Mouse (Mus musculus): ENCODE data around the gene Slc22a5.
"Not testable (repeated sequence)": the region's sequence is repeated elsewhere in the genome, so short reads cannot be mapped to it uniquely, and the experiment has no call there.

Gene Slc22a5

DNA sequence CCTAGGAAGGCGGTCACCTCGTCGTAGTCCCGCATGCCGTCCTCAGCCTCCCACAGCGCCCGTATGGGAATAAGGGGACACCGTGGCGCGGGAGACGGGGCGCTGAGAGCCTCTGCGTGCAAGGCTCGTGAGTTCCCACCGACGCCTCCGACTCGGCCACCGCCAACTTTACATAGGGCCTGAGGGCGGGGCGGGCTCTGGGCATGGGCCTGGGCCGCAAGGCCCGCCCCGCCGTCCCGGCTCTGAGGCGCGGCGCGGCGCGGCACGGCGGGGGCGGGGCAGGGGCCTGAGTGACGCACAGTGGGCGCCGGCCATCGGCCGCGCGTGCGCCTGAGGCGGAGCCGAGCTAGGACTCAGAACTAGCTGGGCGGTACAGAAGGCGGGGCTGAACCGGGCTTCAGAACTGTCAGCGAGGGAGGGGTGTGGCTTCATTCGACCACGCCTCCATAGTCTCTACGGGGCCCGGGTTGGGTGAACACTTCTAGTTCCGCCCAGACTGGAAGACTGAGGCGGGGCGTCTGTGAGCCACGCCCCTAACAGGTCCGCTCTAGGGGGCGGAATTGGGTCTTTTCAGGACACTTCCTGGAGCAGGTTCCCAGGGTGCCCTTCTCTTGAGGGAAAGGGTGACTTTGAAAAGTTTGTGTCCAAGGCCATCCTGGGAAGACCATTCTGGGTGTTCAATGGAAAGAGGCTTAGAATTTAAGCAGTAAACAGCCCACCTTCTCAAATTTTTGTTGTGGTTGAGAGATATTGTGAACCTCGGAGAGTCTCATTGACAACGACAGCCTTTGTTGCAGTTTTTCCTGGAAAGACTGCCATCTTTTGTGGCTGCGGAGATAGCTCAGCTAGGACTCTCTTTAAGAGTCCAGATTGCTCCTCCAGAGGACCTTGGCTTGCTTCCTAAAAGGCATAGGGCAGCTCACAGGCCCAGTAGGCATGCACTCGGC, at the start of gene Slc22a5:
TSS of gene Slc22a5 (minus strand) at position 156 of the 947 bp plus-strand sequence.
- DNase-seq (ENCODE audit: low spot score) = peak; percentile 100

DNA sequence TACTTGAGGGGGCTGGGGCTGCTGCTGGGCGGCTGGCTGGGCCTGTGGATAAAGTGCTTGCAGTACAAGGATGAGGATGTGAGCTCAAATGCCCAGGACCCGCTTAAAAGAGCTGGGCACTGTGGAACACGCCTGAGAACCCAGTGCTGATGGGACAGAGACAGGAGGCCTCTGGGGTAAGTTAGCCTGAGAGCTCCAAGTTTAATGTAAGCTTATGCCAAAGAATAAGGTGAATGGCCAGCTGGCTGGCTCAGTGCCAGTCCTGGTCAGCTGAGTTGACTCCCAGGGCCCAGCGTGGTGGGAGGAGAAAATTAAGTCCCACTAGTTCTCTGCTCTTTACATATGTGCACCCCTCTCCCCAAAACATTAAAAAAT, 40.5 kb upstream of the Slc22a5 start:
- not testable (repeated sequence) for DNase-seq (ENCODE audit: low spot score)

DNA sequence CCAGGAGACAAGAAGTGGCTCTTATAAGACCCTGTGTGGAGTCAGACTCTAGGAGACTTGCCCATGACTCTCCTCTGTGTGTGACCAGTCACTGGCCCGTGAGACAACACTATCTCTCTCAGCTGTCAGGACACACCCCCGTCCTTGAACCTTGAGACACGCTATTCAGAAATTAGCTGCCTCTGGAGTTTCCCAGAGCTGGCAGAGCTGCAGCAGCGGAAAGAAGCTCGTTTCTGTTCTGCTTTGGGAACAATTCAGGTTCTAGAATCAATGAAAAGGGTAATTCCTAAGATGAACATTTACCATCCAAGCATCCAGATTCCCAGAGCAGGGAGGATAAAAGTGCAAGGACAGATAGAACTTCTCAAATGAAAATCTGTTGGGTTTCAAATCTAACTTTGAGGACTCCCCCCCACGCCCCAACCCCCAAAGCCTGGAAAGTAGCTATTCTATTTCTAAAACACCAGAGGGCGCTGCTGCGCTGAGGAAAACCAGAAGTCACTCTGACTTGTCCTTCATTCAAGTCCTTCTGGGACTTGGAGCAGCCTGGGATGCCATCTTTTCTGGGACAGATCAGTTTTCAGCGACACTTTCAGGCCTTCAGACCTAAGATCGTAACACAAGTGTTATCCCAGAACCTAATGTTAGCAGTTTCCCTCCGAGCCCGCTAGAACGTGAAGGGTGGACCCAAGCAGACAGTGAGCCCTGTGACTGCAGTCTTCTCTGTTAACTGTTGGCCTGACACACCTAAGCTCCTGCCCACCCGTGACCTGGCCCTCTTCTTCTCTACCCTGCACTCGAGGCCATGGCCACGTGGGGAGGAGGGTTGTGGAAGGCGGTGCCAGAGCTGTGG, 39.9 kb upstream of the Slc22a5 start:
- DNase-seq (ENCODE audit: low spot score) = peak; percentile 45

DNA sequence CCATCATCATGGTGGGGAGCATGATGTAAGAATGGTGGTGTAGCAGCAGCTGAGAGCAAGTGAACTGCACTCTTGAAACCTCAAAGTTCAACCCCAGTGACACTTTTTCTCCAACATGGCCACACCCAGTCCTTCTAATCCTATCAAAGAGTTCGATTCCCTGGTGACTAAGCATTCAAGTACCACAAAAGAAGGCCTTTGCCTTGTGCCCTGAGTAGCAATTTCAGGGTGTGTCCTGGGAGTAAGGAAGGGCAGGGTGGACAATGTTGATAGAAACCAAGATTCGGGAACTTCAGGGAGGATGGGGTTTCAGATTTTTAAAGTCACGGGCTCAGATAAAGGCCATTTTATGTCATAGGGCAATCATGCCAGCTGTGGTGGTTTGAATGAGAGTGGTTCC, 38.3 kb upstream of the Slc22a5 start:
- DNase-seq (ENCODE audit: low spot score) = no peak

DNA sequence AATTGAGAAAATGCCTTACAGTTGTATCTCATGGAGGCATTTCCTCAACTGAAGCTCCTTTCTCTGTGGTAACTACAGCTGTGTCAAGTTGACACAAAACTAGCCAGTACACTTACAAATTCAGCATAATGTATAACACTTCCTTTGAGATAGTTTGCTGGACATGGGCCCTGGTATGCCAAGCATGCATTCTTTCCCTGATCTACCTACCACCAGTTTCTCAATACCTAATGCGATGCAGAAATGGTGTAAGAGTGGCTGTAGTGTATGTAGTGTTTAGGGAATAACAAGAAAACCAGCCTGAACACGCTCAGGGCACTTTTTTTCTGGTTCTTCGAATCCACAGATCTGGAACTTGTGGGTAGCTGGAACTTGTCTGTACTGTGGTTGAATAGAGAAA, 37.1 kb upstream of the Slc22a5 start:
- no peak for DNase-seq (ENCODE audit: low spot score)

DNA sequence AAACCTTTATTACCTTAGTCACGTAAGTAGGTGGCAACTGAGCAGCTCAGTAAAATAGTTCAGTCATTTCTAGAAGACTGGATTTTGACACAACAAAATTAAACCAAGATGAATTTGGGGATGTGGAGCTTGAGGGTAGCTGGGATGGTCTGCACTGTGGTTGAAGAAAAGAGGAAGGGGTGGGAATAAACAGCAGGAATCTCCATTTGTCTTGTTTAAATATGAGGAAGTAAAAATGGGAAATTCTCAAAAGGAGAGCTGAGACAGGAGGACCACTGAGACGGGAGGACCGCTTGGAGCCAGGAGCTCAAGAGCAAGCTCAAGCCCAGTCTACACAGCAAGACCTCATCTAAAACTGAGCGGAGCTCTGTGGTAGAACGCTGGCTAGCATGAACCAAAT, 34.8 kb upstream of the Slc22a5 start:
- DNase-seq (ENCODE audit: low spot score) = no peak

DNA sequence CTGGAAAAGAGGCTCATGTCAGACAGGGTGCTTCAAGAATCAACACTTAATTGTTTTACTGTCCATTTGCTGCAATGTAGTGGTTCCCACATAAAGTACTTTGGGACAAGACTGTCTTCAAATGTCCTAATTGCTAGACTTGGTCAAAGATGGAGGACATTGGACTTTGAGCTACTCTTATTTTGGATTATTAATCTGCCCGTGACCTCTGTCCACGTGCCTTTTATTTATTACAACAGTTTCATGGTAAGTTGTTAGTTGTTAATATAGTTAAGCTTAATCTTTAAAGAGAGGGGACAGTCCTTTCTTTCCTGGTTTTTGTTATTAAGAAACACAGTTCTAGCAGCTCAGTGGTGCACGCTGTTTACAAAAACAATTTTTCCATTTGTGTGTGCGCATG, 27.4 kb upstream of the Slc22a5 start:
- DNase-seq (ENCODE audit: low spot score) = no peak

DNA sequence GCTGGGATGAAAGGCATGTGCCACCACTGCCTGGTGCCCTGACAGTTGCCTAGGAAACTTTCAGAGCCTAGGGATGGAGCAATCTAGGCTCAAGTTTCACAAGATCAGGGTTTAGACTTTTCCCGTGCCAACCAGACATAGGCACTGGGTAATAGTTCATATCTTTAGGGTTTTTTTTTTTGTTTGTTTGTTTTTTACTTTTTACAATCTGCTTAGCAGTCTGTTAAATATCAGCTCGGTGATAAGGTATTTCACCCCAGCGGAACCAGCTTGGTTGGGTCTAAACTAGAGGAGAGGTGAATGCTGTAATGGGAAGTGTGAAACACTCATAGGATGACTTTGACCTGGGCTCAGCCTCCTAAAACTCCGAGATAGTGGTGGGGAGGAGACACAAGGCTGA, 19.6 kb upstream of the Slc22a5 start:
- no peak for DNase-seq (ENCODE audit: low spot score)

DNA sequence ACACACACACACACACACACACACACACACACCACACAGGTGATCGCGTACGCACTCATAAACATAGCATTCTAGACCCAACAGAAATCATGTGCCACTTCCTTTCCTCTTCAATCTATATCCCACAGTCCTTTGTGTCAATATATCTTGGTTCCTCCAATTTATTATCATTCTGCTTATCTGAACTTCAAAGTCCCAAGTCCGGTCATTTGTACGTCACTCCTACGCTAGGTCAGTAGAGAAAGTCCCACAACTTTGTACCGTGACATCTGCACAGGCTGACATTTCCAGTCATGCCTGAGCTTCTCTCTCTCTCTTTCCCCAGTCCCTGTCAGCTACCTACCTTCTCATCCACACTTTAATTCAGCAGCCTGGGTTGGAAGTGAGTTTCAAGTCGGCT, 17.2 kb upstream of the Slc22a5 start:
- DNase-seq (ENCODE audit: low spot score) = no peak

DNA sequence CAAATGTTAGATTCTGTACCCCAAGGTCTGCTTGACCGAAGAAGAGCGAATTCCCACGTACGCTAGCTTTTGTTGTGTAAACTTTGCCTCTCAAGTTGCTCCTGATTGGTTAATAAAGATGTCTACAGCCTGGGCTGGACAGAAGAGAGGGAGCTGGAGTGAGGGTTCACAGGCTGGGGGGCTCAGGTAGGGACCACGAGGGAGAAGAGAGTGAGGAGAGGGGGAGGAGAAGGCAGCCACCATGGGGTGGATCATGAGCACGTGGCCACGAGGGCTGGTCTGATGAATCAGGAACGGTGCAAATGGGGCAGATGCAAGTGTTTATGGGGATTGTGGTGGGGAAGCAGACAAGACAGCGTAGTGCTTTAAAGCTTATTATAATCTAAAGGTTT, 13.1 kb upstream of the Slc22a5 start:
- DNase-seq (ENCODE audit: low spot score) = no peak

DNA sequence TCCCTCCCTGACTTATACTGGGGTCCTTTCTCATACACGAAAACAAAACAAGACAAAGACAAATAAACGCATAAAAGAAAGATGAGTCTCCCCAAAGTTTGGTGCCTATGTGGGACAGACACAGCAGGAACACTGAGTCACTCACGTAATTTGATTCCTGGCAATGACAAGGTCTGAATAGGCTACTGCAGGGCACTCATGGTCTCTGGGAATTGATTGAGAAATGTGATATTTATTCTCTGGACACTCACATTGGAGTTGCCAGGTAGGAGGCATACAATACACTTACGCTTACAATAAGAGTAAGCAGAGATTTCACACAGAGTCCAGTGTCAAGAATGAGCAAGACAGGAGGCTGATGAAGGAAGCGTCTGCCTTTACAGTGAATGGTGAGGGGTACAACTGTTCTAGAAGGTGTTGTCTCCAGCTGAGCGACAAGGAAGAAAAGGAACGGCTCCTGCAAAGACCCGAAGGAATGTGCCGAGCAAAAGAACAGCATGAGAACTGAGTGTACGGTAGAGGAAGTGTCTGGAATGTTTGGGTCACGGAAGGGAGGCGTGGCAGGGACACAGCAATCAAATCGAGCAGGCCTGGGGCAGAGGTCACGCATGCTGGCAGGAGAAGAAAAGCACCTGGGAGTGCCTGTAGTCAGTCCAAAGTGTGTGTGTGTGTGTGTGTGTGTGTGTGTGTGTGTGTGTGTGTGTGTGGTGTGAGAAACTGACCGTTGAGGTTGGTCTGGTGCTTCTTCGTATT, 12.5 kb upstream of the Slc22a5 start:
- no peak for DNase-seq (ENCODE audit: low spot score)

DNA sequence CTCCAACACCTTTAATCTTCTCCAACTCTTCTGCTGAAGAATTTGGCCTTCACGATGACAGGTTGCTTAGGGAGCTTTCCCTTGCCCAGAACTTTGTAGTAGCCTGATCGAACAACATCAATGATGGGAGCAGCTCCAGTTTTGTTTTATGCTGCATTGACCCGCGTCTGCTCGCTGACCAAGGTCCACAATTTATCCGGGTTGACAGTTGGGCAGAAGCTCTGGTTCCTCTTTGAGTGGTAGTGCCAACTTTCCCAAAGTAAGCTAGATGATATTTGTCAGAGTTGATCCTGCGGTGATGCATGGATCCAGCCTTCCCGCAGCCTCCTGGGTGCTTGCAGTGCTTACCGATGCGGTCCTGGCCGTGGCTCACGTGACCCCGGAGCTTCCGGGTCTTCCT, 11.3 kb upstream of the Slc22a5 start:
- no peak for DNase-seq (ENCODE audit: low spot score)

DNA sequence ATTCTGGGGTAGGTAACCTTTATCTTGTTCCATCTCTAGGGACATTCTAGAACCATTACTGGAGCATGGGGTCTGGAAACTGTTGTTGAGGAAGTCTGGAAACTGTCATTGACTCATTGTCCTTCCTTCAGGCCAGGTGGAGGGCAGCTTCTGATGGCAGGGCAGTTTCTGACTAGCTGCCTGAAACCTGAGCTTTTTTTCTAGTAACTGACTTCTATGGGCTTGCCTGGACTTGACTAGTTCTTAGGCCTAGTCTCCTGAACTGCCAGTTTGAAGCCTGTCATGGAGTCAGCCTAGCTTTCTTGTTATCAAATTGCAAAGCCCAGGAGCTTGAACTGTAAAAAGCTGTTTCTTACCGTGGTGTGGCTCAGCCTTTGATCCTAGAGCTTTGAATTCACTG, 9.5 kb upstream of the Slc22a5 start:
- DNase-seq (ENCODE audit: low spot score) = no peak

DNA sequence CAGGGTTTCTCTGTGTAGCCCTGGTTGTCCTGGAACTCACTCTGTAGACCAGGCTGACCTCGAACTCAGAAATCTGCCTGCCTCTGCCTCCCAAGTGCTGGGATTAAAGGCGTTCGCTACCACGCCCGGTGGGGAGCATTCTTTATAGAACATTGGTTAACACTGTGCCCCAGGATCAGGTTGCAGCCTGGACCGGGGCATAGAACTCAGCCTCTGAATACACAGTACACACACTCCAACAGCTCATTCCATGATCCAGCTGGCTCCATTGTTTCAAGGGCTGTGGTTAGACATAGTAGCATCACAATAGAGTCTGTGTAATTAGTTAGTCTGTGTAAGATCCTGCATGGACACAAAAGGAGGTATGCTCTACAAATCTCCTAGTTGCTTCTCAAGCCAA, 8.5 kb upstream of the Slc22a5 start:
- DNase-seq (ENCODE audit: low spot score) = no peak

DNA sequence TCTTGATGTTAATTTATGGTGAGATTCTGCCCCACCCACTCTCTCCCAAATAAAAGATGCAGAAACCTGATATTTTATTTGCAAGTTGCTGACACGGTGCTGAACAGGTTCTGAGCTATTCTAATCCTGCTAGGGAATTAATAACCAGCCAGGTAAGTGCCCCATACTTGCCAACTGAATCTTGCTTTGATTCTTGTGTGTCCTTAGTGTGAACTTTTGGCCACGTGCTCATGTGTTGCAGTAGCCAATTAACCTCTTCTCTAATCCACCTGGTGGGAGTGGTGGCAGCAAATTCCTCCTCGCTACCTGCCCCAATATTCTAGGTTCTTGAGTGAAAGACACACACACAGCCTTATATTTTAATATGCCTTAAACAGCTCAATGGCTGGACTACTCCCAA, 7.5 kb upstream of the Slc22a5 start:
- no peak for DNase-seq (ENCODE audit: low spot score)

DNA sequence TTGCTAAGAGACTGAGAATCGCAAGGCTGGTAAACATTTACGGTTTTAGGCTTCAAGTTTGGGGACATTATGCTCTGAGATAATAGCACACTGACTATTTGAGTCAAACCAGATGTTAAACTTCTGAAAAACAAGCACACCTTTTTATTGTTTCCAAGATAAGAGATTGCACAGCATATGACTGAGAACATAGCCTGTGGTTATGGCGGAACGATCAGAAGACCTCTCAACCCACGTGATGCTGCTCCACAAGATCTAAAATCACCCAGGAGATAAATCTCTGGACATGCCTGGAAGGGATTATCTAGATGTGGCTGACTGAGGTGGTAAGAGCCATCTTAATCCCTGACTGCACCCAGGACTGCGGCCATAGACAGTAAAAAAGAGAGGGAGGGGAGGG, 5.5 kb upstream of the Slc22a5 start:
- no peak for DNase-seq (ENCODE audit: low spot score)

DNA sequence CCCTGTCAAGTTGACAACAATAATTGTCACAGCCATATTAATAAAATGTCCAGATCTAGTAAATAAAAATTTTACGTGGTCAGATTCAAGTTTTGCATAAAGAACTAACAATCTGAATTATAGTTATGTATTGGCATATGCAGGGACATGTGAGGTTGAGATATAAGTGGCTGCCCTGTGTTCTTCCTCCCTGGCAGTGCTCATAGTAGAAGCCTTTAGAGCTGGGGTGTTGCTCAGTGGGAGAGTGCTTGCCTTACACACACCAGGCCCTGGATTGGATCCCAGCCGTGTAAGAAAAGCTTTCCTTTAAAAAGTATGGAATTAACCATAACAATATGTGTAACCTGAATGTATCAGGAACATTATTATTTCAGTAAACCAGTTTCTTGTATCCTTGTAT, 2.0 kb upstream of the Slc22a5 start:
- no peak for DNase-seq (ENCODE audit: low spot score)

DNA sequence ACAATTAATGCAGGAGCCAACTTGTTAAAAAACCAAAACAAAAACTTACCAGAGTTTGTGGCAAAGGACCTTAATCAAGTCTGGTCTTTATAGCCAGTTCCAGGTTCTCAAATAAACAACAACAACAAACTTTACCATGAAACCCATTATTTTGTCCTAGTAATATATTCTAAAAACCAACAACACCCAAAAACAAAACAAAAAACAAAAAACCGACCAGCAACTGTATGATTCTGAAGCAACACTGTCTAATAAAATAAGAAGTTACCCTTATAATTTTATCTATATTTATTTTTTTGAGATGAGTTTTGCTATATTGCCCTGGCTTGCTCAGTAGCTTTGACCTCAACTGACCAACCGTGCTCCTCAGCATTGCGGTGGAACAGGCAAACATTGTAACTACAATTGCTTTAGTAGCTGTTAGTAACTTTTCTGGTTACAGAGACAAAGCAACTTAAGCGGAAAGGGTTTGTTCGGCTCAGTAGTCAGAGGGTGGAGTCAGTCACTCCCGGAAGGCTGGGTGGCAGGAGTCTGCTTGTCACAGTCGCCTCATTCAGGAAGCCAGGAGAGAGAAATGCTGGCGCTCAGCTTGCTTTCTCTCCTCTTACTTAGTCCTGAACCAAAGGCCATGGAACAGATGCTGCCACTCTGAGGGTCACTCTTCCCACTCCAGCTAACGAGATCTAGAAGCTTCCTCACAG, 1.4 kb upstream of the Slc22a5 start:
- peak; percentile 60 for DNase-seq (ENCODE audit: low spot score)

DNA sequence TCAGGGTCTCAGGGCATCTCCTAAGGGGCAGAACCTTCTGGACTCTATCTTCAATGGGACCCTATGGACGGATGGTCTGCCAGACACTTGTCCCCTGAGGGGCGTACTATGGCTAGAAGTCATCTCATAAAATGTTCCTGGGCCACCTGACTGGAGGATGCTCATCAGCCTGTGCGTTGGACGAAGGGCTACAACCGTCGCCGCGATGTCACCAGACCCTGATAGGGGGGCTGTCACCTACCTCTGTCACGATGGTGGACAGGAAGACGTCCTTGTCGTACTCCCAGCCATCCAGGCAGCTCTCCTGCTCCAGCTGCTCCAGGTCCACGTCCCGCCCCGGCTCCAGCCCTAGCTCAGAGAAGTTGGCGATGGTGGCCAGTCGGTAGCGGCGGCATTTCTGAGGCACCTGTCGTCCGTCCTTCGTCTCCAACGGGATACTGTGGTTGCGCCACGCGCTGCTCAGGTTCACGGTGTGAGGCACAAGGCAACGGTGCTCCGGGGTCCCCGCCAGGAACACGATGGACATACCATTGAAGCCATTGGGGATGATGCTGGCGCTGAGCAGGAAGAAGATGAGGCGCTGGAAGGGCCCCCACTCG, 455 bp downstream of the Slc22a5 start:
- DNase-seq (ENCODE audit: low spot score) = peak; percentile 6

DNA sequence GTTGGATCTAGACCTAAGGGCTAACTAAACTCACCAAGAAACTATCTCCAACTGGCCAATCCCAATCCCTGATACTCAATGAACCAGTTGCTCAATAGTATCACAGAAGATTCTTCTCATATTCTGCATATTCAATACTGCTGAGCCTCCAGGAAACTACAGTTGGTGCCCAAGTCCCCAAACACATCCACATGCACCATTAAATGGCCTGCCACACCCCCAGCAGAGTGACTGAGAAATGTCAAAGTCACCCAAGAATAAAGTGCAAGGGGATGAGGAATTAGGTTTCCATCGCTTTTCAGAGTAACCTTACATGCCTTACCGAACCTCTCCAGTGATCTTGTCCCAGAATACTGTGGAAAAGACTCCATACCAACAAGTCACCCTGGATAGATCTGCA, 1.2 kb downstream of the Slc22a5 start:
- no peak for DNase-seq (ENCODE audit: low spot score)

DNA sequence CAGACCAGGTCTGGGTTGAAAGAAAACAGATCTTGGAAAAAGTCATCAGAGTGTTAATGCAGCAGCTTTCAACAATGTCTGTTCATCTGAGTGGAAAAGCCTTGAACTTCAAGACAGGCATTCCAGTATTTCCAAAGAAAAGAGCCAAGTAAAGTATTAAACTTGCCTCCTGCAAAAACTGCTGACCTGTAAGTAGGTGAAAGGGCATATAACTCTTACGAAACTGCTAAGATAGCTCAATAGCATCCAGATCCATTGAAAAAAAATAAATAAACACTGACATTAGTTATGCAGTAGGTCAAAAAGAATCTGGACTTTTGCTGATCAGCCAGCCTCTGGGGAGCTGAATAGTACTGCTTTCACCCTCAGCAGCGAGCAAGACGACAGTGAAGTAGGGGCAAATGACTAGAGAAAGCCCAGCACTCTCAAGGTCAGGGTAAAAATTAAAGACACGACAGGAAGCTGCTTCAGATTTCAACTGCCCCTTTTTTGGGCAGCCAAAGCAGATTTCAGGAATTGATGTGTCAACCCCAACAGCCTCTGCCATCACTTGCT, 2.3 kb downstream of the Slc22a5 start:
- no peak for DNase-seq (ENCODE audit: low spot score)
